Mouse (Mus musculus) left cerebral cortex, postnatal 4 days (tissue): Measurements from ENCODE around the gene Dennd5a. TPM values are rescaled to one million over a fixed set of nuclear protein-coding genes. Genes with fewer than 3 reads are reported as not detected.

Experiments
- DNase-seq: peaks from one replicate; pipeline ENCODE4 v3.0.0-alpha.2; 2022
- intact Hi-C: fragments of 180-260 bp; cut with DNase I; formaldehyde crosslinking; loops from one replicate; pipeline ENCODE4 v1.15.1; 2025
- total RNA-seq, 2 experiments: library from RNA; stranded (reverse); gene quantifications; 2 replicates each; pipeline ENCODE4 v1.2.3; 2021

Gene Dennd5a
- total RNA-seq, 2 experiments from 2014 or later, result 123 to 135 TPM

DNA sequence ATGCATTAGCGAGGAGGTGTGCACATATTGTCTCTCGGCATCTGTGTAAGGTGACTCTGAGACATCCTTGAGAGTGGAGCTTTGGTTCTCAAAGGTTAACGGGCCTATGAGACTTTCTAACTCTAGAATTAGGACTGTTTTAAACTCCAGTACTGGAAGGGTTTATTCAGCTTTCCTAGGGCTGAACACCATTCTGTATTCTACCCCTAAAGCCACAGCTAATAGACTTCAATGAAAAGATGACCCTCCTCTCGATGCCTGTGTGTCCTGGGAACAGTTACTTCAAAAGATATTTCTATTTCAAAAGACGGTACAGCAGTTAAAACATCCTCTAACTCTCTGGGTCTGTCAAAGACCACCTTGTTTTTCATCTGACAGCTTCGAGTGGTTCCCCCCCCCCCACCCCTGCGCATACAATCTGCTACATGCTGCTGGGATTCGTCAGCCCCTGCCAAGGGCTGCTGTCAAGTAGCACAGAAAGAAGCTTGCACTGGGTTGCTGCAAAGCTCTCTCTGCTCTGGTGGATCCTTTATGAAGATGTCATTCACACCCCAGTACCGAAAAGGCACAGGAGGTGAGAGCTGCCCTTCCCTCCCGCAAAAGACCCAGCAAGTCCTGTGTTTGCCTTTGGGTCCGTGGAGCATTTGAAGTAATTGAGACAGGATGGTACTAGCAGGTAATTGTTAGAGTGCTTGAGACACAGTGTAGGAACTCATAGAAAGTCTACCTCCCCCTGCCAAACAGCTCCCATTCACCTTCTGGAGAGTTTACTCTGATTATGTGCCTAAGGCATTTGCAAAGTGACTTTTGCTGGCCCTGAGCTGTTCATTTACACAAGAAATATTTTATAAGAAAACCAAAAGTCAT is 111.2 kb downstream of the Dennd5a start:
- intact Hi-C loops, result no loop called here
- peak; percentile 59 for DNase-seq

DNA sequence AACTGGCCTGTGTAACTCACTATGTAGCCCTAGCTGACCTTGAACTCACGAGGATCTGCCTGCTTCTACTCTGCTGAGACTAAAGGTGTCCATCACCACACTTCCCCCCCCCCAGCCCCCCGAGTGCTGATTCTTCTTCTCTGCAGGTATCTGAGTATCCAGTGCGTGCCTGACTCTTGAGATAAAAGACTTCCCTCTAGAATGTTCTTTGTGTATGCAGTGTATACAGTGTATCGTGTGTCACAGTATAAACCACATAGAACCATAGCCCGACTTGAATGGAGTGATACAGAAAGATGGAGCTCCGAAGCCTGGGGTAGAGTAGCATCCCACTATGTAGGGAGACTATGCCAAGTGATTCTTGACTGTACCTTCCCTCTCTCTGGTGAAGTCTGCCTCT is 116.2 kb downstream of the Dennd5a start:
- DNase-seq, result no peak
- intact Hi-C loops, result no loop called here

Other genes starting within 250 kb of the Dennd5a start
- under 1 TPM in 1 of 2 experiments, not detected in 1; 0.22 TPM for gene BC051019, start 236.6 kb downstream of the Dennd5a start, total RNA-seq
- gene Ascl3, start 228.7 kb downstream of the Dennd5a start, total RNA-seq, result not detected
- gene Tmem9b, start 207.6 kb downstream of the Dennd5a start, total RNA-seq, result 10 to 100 TPM; 51.0 to 57.8 TPM
- gene Nrip3, start 178.4 kb downstream of the Dennd5a start, total RNA-seq, result 10 to 100 TPM; 30.9 to 36.1 TPM
- gene Scube2, start 94.8 kb downstream of the Dennd5a start, total RNA-seq, result 1 to 10 TPM in 1 of 2 experiments, under 1 TPM in 1; 0.74 to 2.0 TPM
- gene Tmem41b, start 26.5 kb upstream of the Dennd5a start, total RNA-seq, result 10 to 100 TPM; 46.2 to 48.3 TPM
- gene Ipo7, start 57.8 kb upstream of the Dennd5a start, total RNA-seq, result 100 to 1,000 TPM in 1 of 2 experiments, 10 to 100 TPM in 1; 97.1 to 104 TPM
- gene Zfp143, start 100.7 kb upstream of the Dennd5a start, total RNA-seq, result 1 to 10 TPM; 9.7 to 9.9 TPM
- gene Wee1, start 161.6 kb upstream of the Dennd5a start, total RNA-seq, result 1 to 10 TPM; 4.5 to 4.8 TPM